Mouse (Mus musculus): ENCODE results near the gene Dcaf1. TPM values are rescaled to one million over a fixed set of nuclear protein-coding genes. Genes with fewer than 3 reads are reported as not detected.

Gene Dcaf1
- 15.9 to 35.2 TPM (median 25.1 TPM) in 3 replicates for total RNA-seq (2017)

GRCm38 (mm10) chr9:106821618-106822380 is at the start of gene Dcaf1:
Dcaf1 (plus strand) TSS chr9:106821874.
- peak; percentile 95 for ATAC-seq (replicated peaks; ENCODE audit: insufficient number of reproducible peaks, low FRiP score, low TSS enrichment, poor library complexity, severe bottlenecking)

- ATAC-seq (replicated peaks; ENCODE audit: insufficient number of reproducible peaks, low FRiP score, low TSS enrichment, poor library complexity, severe bottlenecking) = no peak
Observed at GRCm38 (mm10) chr9:106776116-106776515, 45.6 kb upstream of the Dcaf1 start.

DNA sequence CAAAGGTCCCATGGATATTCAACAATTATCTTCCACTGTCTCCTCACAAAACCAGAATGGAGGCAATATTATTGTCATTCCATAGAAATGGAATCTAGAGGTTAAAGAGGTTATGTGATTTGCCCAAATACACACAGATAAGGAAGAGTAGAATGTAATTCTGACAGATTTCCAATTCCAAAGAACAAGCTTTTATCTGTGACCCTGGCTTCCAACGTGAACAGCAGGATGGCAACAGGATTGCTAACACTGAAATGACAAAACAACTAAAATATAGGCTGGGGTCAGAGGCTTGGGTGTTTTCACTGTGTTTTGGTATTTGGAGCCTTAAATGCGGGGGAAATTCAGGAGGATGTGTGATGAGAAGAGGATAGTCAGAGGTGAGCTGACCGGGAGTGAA is 44.3 kb upstream of the Dcaf1 start:
- ATAC-seq (replicated peaks; ENCODE audit: insufficient number of reproducible peaks, low FRiP score, low TSS enrichment, poor library complexity, severe bottlenecking) = no peak

DNA sequence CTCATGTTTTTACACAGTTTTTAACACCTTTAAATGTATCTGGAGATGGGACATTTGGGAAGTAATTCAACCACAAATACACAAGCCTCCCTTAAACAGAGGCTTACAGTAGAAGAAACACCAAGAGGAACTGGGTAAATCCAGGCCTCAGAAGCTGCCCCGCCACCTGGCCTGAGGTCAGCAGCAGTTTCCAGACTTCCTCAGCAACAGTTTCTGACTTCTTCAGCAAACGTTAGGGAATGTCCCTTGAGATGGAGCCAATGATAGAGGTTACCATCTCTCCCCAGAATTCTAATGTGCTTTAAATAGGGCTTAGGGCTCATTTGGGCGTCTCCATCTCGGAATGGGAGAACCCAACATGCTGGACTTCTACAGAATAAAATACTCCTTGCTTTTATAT is 43.4 kb upstream of the Dcaf1 start:
- ATAC-seq (replicated peaks; ENCODE audit: insufficient number of reproducible peaks, low FRiP score, low TSS enrichment, poor library complexity, severe bottlenecking) = no peak

GRCm38 (mm10) chr9:106780086-106780485 is 41.6 kb upstream of the Dcaf1 start:
- ATAC-seq (replicated peaks; ENCODE audit: insufficient number of reproducible peaks, low FRiP score, low TSS enrichment, poor library complexity, severe bottlenecking) = no peak

GRCm38 (mm10) chr9:106783554-106783953 is 38.1 kb upstream of the Dcaf1 start:
- no peak for ATAC-seq (replicated peaks; ENCODE audit: insufficient number of reproducible peaks, low FRiP score, low TSS enrichment, poor library complexity, severe bottlenecking)

DNA sequence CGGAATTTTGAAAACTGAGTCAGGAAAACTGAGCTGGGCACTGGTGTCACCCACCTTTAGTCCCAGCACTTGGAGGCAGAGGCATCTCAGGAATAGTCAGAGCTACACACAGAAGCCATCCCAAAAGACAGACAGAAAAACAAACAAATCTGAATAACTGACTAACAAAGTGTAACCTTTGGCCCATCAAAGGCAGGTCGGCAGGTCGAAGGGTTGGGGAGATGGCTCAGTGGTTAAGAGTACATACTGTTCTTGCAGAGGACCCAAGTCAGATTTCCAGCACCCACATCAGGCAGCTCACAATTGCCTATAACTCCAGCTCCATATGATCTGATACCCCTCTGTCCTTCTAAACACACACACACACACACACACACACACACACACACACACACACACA is 36.5 kb upstream of the Dcaf1 start:
- ATAC-seq (replicated peaks; ENCODE audit: insufficient number of reproducible peaks, low FRiP score, low TSS enrichment, poor library complexity, severe bottlenecking) = no peak

GRCm38 (mm10) chr9:106787979-106788811 is 33.5 kb upstream of the Dcaf1 start:
- peak; percentile 27; the same call in 1 of the 2 replicates for ATAC-seq (replicated peaks; ENCODE audit: insufficient number of reproducible peaks, low FRiP score, low TSS enrichment, poor library complexity, severe bottlenecking)

GRCm38 (mm10) chr9:106788812-106789321 is 32.8 kb upstream of the Dcaf1 start, which contains the start of gene Rad54l2:
Rad54l2 (minus strand) TSS chr9:106789194.
- ATAC-seq (replicated peaks; ENCODE audit: insufficient number of reproducible peaks, low FRiP score, low TSS enrichment, poor library complexity, severe bottlenecking) = peak; percentile 81

GRCm38 (mm10) chr9:106789363-106789762 is 32.3 kb upstream of the Dcaf1 start:
- ATAC-seq (replicated peaks; ENCODE audit: insufficient number of reproducible peaks, low FRiP score, low TSS enrichment, poor library complexity, severe bottlenecking) = no peak

DNA sequence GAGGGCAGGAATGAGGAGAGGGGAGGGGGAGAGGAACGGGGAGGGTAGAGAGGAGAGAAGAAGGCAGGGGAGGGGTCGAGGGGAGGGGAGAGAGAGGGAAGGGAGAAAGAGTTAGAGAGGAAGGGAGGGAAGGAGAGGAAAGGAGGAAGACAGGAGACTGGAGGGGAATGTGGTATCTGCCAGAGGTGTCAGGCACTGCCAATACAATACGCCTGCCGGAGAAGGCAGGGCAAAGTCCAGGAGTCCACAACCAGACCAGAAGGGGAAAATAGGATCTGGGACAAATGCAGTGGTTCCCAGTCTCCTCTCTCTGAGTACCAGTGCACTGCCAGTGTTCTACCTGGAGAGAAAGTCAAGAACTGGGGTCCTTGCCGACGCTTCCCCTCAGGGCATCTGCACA is 30.8 kb upstream of the Dcaf1 start:
- no peak for ATAC-seq (replicated peaks; ENCODE audit: insufficient number of reproducible peaks, low FRiP score, low TSS enrichment, poor library complexity, severe bottlenecking)

DNA sequence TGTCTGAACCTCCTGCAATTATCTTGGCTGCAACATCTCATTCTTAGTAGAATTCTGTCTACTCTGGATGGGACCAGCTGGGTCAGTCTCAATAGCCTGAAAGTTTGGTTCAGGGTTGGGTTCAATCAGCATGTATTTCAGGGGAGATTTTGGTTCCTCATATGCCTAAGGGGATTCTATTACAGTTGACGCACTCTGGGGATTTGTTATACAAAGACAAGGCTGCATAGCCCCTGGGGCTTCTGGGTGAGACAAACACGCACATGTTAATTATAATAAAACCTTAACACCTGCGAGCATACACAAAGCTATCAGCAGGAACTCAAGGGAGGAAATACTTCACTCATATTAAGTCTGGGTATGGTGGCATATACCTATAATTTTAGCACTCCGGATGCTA is 15.2 kb upstream of the Dcaf1 start:
- no peak for ATAC-seq (replicated peaks; ENCODE audit: insufficient number of reproducible peaks, low FRiP score, low TSS enrichment, poor library complexity, severe bottlenecking)

- no peak for ATAC-seq (replicated peaks; ENCODE audit: insufficient number of reproducible peaks, low FRiP score, low TSS enrichment, poor library complexity, severe bottlenecking)
Observed at GRCm38 (mm10) chr9:106818191-106818590, 3.5 kb upstream of the Dcaf1 start.

- ATAC-seq (replicated peaks; ENCODE audit: insufficient number of reproducible peaks, low FRiP score, low TSS enrichment, poor library complexity, severe bottlenecking) = no peak
Observed at GRCm38 (mm10) chr9:106819201-106819600, 2.5 kb upstream of the Dcaf1 start.

- ATAC-seq (replicated peaks; ENCODE audit: insufficient number of reproducible peaks, low FRiP score, low TSS enrichment, poor library complexity, severe bottlenecking) = no peak
Observed at GRCm38 (mm10) chr9:106821050-106821617, 540 bp upstream of the Dcaf1 start.

- peak; percentile 63 for ATAC-seq (replicated peaks; ENCODE audit: insufficient number of reproducible peaks, low FRiP score, low TSS enrichment, poor library complexity, severe bottlenecking)
Observed at GRCm38 (mm10) chr9:106822381-106823104, 869 bp downstream of the Dcaf1 start.

DNA sequence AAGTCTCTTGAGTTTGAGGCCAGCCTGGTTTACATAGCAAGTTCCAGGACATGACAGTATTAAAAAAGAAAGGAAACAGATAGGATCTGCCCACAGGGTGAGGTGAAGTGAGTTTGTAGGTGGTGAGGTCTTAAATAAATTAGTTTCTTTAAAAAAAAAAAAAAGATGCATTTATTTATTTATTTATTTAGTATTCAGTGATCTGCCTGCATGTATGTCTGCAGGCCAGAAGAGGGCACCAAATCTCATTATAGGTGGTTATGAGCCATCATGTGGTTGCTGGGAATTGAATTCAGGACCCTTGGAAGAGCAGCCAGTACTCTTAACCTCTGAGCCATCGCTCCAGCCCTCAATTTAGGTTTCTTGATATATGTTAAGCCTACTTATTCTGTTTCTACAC is 18.9 kb downstream of the Dcaf1 start:
- no peak for ATAC-seq (replicated peaks; ENCODE audit: insufficient number of reproducible peaks, low FRiP score, low TSS enrichment, poor library complexity, severe bottlenecking)

DNA sequence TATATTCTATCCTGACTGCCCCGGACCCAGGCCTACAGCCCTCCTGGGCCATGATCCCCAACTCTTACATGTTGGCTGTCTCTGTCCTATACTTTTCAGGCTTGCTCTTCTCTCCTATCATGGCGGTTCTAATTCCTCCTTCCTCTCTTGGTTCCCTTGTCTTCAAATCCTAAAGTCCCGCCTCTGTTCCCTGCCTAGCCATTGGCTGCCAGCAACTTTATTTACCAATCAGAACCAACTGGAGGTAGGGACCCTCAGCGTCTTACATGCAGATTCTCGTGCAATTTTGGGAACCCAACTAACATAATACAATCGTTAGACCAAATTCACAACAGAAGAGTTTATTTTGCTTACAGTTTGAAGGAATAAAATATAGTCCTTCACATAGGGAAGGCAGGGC is 21.1 kb downstream of the Dcaf1 start:
- ATAC-seq (replicated peaks; ENCODE audit: insufficient number of reproducible peaks, low FRiP score, low TSS enrichment, poor library complexity, severe bottlenecking) = no peak

DNA sequence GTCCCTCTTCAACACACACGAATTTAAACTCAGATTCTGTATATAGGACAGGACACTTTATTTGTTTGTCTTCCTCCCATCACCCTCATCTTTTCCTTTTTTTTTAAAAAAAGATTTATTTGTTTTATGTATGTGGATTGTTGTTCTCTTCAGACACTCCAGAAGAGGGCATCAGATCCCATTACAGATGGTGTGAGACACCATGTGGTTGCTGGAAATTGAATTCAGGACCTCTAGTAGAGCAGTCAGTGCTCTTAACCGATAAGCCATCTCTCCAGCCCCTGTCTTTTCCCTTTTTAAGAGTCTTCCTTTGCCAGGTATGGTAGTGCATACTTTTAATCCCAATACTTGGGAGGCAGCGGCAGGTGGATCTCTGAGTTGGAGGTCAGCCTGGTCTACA is 35.0 kb downstream of the Dcaf1 start:
- no peak for ATAC-seq (replicated peaks; ENCODE audit: insufficient number of reproducible peaks, low FRiP score, low TSS enrichment, poor library complexity, severe bottlenecking)
